Mouse (Mus musculus): ENCODE measurements around the gene Wif1.

DNA sequence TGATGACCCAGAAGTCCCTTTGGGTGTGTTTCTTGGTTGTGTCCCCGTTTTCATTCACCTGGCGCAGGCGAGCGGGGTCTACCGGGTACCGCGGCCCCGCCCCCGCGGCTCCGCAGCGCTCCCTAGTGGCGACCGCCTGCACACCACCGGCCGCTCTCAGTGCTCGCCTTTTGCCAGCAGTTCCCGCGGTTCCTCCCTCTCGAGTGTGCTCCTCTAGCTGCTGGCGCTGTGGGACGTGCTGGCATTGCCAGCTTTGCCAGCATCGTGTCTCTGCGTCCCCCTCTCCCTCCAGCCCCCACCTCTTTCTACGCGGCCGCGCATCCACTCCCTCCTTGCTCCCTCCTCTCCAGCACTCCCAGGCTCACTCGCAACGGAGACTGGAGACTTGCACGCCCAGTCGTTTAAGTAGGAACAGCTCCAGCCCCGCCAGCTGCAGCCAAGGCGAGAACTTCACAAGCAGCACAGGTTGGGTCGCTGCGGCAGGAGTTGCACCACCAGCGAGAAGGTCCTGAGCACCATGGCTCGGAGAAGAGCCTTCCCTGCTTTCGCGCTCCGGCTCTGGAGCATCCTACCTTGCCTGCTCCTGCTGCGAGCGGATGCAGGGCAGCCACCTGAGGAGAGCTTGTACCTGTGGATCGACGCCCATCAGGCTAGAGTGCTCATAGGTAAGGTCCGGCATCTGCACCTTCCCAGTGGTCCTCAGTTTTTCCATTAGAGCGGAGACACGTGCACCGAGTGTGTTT lies at the start of gene Wif1:
- no peak for TF ChIP-seq GATA1 (IDR thresholded peaks at IDR 0.05; ENCODE audit: borderline replicate concordance, low read length)
- no peak for TF ChIP-seq FLI1 (IDR thresholded peaks at IDR 0.05; ENCODE audit: low read length)
